Mouse (Mus musculus): ENCODE results near the gene Milr1. TPM values are rescaled to one million over a fixed set of nuclear protein-coding genes. Genes with fewer than 3 reads are reported as not detected.
"Not testable (repeated sequence)": the region's sequence is repeated elsewhere in the genome, so short reads cannot be mapped to it uniquely, and the experiment has no call there.

The Milr1 gene
- total RNA-seq, 2 experiments from 2014 or later = 10.5 to 13.4 TPM

DNA sequence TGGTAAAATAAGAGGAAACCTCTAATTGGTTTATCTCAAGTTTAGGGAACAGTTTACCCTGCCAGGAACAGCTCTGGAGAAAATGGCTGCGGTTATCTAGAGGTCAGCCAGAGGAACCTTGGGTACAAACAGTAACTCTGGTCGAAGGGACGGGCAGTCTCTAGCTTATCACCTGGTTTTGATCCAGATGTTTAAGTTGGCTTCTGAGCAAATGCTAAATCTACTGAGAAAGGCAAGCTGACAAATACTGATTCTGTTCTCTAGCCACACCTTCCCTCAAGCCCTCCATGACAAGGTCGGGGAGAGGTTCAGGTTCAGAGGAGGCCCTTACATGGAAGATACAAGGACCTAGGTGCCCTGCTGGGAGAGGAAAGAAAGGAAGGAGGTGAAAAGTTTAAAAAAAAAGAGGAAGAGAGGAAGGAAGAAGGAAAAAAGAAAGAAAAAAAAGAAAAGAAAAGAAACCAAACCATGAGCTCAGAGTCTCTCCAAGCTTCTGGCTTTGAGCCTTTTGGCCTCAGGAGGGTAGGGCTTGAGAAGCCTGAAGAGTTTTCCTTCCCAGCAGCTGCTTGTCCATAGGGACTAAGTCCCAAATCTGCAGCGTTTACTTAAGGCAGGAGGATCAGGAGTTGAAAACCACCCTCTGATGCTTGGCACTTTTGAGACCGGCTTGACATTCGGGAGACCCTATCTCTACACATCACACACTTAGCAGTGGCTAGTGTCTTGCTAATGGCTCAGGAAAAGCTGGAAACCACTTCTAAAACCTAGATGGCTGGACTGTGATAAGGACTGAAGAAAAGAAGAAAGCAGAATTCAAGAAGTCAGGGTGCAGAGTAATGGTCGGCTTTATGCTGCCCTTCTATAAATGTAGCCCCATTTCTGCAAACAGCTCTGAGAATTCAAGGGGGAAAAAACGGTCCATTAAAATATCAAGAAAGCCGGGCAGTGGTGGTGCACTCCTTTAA is 22.3 kb upstream of the Milr1 start:
- peak; percentile 39; the same call in 1 of the 2 replicates for ATAC-seq (replicated peaks; ENCODE audit: low FRiP score, poor library complexity, severe bottlenecking)

DNA sequence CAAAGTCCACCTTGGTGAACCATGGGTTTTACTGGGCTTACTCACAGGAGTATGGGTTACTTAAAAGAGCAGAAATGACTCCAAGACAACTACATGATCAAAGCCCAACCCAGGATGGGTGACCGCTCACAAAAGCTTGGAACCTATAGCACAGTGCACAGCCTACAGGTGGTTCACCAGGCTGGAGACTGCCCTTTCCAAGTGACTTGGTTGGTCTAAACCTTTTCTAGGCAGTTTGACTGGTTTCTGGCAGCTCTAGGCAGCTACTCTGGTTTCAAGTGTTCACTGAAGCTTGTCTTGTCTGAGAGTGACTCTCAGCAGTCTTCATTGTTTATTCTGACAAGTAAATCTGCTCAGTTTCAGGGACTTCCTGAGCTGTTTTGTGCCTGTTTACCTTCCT is 21.4 kb upstream of the Milr1 start:
- no peak for ATAC-seq (replicated peaks; ENCODE audit: low FRiP score, poor library complexity, severe bottlenecking)

DNA sequence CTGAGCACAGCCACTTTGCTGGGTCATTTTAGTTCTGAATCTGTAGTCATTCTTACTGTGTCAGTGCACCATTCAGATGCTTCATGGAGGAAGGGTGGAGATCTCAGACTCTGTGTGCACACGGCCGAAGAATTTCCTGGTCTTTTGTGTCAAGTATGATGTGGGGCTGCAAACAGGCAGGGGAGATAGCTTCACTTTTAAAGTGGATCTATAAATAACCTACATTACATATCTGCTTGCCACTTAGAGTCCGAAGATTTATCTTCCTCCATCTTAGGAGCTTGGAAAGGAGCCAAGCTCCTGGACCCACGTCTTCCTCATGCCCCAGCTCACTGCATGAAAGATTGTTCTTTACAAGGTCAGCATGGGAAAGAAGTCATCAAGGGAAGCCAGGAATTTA is 20.3 kb upstream of the Milr1 start:
- no peak for ATAC-seq (replicated peaks; ENCODE audit: low FRiP score, poor library complexity, severe bottlenecking)

DNA sequence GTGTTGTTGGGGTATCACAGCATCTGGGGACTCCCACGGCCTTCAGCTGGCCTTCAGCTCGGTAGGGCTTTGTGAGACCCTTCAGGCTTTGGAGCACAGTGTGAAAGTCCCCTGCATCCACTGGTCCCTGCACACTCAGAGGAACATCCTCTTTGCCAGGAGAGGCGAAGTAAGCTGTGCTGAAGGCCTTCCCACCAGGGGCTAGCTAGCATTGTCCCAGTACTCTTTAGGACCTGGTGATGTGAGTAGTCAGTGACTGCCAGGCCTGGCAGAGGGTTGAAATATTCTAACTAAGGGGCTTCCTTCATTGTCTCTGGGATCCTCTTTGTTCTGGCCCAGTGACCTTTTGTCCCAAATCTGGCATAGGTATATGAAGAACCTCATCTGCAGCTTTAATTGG is 14.4 kb upstream of the Milr1 start:
- no peak for ATAC-seq (replicated peaks; ENCODE audit: low FRiP score, poor library complexity, severe bottlenecking)

DNA sequence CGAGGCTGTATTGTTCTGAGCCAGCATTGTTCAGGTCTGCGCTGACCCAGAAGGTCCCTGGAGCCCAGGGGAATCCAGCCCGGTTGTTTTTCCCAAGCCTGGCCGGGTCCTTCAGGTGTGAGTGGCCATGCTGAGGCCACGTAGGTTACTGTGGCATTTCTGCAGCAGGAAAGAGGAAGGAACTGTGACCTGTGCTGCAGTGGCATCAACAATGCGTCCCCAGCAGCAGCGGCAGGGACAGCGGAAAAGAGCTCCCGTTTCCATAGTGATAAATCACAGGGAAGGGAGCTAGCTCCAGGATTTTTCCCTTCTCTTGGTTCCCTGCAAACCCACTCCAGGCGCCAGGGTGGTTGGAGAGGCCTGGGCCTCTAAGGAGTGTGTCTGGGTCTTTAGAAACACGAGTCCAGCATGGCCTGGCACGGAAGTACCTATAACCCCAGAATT is 13.8 kb upstream of the Milr1 start:
- ATAC-seq (replicated peaks; ENCODE audit: low FRiP score, poor library complexity, severe bottlenecking) = no peak

DNA sequence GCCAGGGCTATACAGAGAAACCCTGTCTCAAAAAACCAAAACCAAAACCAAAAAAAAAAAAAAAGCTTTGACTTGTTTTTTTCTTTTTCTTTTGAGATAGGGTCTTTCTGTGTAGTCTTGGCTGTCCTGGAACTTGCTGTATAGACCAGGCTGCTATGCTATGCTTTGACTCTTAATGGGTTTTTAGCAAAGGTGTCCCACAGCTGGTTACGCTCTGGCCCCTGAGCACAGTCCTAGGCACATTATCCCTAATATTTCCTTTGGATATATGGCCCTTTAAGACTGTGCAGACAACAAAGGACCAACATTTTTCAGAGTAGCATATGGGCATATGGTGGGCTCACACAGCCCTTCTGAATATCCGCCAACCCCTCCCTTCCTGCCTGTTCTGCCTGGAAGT is 11.9 kb upstream of the Milr1 start:
- no peak for ATAC-seq (replicated peaks; ENCODE audit: low FRiP score, poor library complexity, severe bottlenecking)

DNA sequence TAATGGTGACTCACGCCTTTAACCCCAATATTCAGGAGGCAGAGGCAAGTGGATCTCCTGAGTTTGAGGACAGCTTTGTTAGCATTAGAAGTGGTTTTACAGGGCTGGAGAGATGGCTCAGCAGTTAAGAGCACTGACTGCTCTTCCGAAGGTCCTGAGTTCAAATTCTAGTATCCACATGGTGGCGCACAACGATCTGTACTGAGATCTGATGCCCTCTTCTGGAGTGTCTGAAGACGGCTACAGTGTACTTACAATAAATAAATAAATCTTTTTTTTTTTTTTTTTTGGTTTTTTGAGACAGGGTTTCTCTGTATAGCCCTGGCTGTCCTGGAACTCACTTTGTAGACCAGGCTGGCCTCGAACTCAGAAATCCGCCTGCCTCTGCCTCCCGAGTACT is 10.3 kb upstream of the Milr1 start:
- not testable (repeated sequence) for ATAC-seq (replicated peaks; ENCODE audit: low FRiP score, poor library complexity, severe bottlenecking)

DNA sequence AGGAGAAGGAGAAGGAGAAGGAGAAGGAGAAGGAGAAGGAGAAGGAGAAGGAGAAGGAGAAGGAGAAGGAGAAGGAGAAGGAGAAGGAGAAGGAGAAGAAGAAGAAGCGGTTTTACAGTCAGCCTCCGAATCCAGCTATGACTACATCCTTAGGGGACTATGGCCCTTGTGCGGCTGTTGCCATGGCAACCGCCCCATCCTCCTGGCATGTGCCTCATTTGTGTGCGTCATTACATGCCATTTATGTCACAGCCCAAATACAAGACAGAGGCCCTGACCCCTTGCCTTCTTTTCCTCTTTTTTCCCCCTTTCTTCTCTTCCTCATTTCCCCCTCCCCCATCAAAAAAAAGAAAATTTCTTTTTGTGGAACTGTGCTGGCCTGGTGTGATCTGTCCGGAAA is 9.8 kb upstream of the Milr1 start:
- no peak for ATAC-seq (replicated peaks; ENCODE audit: low FRiP score, poor library complexity, severe bottlenecking)

DNA sequence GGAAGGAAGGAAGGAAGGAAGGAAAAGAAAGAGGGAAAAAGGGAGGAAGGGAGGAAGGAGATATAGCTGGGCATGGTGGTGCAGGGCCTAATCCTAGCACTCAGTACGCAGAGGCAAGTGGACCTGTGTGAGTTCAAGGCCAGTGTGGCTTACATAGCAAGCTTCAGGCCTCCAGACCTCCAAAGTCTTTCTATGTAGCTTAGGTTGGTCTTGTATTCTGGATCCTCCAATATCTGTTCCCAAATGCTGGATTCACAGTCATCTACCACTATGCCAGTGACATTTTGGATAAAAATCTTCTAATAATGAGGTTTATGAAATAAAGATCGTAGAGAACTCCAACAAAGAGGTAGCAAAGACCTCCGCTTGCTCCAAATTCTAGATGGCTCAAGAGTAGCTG is 9.2 kb upstream of the Milr1 start:
- ATAC-seq (replicated peaks; ENCODE audit: low FRiP score, poor library complexity, severe bottlenecking) = no peak

DNA sequence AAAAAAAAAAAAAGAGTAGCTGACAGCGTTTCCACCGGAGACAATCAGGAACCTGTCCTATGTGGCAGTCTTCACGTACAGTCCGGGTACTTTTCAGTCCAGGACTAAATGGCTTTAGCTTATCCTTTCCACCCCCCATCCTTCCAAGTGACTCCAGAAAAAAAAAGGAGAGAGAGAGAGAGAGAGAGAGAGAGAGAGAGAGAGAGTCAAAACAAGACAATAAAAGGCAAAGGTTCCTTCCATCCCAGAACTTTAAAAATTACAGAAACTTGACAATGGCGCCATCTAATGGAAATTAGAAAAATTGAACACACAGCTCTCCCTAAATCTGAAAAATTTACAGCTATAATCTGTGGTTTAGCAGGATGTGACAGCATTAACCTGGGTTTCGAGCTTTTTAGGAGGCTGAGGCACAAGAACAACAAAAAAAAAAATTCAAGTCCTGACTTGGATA is 8.6 kb upstream of the Milr1 start:
- ATAC-seq (replicated peaks; ENCODE audit: low FRiP score, poor library complexity, severe bottlenecking) = no peak

DNA sequence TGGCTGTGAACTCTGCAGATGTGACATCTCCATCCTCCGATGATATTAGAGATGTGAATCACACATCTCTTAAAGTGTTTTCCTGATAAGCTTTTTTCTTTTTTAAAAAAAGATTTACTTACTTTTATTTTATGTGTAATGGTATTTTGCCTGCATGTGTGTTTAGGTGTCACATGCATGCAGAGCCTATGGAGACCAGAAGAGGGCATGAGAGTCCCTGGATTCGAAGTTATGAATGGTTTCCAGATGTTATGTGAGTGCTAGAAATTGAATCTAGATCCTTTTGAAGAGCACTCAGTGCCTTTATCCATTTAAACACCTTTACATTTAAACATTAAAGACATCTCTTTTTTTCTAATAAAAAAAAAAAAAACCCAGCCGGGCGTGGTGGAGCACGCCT is 6.1 kb upstream of the Milr1 start:
- ATAC-seq (replicated peaks; ENCODE audit: low FRiP score, poor library complexity, severe bottlenecking) = no peak

DNA sequence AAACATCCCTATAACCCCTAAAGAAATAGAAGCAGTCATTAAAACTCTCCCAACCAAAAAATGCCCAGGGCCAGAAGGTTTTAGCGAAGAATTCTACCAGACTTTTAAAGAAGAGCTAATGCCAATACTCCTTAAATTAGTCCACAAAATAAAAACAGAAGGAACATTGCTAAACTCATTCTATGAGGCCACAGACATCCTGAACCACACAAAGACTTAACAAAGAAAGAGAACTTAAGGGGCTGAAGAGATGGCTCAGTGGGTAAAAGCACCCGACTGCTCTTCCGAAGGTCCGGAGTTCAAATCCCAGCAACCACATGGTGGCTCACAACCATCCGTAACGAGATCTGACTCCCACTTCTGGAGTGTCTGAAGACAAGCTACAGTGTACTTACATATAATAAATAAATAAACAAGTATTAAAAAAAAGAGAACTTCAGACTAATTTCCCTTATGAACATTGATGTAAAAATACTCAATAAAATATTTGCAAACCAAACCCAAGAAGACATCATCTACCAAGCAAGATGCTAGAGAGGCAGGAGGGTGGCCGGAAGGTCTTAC is 1.4 kb upstream of the Milr1 start:
- not testable (repeated sequence) for ATAC-seq (replicated peaks; ENCODE audit: low FRiP score, poor library complexity, severe bottlenecking)

DNA sequence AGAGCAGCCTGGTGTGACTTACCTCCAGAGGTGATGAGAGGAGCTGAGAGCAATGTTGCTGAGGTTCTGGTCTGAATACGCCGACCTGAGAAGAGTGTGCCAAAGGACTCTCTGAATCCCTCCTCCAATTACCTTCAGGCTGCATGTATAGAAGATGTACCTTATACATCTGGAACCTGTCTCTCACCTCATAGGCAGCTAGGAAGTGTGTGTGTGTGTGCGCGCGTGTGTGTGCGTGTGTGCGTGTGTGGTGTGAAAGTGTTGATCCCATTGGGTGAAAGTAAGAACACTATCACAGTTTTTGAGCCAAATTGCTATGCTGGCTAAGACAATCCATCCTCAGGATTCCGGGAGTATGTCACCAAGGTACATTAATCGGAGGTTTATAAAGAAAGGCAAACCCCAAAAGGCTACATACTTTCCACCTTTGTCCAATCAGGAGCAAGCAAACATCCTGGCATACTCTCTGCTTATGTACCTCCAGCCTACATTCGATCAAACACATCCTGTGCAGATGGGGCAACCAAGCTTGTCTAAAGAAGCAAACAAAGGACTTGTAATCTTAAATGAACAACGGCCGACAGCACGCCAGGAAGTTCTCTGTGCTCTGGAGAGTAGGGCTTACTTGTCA is 790 bp upstream of the Milr1 start, which contains the start of gene Pecam1:
Gene Pecam1 (minus strand): TSS at position 508 of the 631 bp plus-strand sequence.
- ATAC-seq (replicated peaks; ENCODE audit: low FRiP score, poor library complexity, severe bottlenecking) = no peak

DNA sequence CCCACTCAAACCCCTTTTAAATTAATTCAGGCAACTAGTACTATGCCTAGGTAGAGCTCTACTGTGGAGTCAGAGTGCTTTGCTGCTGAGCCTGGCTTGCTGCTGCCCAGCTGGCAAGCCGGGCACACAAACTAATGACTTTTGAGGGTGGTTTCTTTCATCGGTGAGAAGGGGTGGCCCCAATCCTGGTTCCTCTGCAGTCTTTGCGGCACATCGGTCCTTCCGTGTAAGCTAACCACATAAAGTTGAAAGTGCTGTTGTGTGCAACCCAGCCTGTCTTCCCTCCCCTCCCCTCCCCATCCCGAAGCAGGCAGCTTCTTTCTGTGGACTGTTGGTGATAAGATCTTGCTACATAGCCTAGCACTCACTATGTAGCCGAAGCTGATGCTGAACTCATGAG is 1.1 kb downstream of the Milr1 start:
- ATAC-seq (replicated peaks; ENCODE audit: low FRiP score, poor library complexity, severe bottlenecking) = no peak

DNA sequence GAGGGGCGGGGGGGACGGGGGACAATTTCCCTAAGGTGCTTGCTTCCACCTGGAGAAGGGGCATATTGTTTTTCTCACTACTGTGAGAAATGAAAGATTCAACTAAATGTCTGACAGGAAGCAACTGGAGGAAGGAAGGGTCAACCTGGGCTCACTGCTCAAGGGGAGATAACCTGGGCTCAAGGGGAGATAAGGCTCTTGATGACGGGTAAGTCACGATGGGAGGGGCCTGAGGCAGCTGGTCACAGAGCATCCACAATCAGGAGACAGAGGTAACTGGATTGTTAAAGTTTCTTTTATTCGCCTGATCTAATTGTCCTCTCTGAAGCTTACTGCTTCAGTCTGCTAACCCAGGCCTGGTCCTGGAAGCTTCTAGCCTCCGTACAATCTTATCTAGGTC is 2.3 kb downstream of the Milr1 start:
- ATAC-seq (replicated peaks; ENCODE audit: low FRiP score, poor library complexity, severe bottlenecking) = no peak

DNA sequence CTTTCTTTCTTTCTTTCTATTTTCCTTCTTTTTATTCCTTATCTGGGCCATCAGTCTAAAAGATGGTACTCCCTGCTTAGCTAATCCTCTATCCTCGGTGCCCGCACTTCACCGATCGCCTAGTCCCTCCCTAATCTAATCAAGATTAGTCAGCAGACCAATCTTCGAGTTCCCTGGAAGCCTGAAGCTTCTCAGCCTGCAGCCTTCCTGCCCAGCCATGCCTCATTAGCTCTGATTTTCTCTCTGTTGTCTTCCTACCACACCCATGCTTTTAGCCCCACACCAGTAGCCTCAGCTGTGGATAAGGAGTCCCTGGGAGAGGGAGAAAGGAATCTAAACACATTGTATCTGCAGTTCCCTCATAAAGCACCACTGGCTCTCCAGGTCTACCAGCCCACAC is 4.6 kb downstream of the Milr1 start:
- no peak for ATAC-seq (replicated peaks; ENCODE audit: low FRiP score, poor library complexity, severe bottlenecking)

DNA sequence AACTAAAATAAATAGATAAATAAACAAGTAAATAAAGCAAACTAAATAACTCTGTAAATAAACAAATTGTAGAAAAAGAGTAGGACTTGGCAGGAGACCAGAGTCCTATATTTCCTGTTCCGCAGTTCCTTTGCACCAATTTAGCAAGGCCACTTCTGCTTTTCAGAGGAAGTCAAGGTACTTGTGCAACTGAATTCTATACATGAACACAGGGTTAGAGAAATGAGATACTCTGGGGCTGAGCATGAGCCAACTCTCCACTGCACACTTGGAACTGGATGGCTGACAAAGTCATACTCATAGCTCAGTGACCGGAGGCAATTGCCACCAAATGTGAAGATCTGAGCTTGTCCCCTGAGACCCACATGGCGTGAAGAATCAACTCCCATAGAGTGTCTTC is 8.0 kb downstream of the Milr1 start:
- no peak for ATAC-seq (replicated peaks; ENCODE audit: low FRiP score, poor library complexity, severe bottlenecking)

DNA sequence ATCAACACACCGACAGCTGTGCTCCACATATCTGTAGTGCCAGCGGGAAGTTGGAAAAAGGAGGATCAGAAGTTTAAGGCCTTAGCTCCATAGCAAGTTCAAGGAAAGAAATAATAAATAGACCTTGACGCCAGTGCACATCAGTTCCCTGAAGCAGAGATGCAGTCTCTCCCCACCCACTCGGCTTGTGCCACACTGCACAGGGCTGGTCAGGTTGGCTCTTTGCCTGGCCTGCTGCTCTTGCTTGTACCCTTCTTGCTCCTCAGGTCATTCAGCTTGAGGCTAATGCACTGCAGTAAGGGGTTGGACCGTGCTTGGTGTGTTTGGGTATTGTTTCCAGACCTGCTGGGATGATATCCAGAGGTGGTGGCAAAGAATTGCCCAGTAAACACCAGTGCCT is 9.5 kb downstream of the Milr1 start:
- ATAC-seq (replicated peaks; ENCODE audit: low FRiP score, poor library complexity, severe bottlenecking) = no peak

DNA sequence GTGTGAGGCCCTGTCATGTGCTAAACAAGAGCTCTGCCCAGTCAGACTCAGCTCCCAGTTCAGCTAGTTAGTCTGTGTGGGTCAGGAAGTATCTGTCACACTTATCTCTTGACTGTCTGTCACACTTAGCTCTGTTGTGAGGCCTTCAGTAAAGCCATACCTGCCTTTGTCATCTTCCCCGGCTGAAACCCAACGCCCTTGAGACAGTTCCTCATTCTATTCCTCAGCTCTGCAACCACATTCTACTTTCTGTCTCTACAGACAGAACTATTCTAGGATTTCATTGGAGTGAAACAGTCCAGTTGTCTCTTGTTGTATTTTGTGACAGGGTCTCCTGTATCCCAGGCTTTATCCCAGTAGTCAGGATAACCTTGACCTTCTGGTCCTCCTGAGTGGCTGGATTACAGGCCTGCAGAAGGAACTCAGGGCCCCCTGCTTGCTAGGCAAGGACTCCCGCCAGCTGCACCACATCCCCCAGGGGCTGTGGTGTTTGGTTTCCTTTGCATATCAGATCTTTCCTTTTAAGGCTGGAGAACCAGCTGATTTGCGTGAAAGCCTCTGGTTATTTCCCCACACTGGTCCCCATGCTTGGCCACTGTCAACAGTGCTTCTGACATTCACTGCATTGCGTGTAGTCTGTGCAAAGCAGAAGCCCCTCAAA is 11.2 kb downstream of the Milr1 start:
- ATAC-seq (replicated peaks; ENCODE audit: low FRiP score, poor library complexity, severe bottlenecking) = no peak

DNA sequence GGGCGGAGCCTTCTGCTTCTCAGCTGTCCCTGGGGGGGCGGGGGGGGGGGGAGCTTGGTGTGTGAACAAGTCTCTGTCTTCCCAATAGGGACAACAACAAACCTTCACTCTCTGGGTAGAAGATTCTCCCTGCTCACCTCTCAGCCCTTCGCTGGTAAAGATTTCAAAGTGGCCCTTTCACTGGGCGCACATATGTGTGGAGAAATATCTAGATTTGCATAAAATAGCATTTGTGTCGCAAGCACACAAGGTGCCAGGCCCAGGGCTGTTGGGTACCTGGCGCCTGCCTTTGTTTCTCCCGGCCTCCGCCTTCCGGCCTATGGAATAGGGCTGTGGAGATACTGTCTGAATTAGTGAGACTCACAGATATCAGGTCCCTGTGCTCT is 11.8 kb downstream of the Milr1 start:
- no peak for ATAC-seq (replicated peaks; ENCODE audit: low FRiP score, poor library complexity, severe bottlenecking)

Measured in erythroid progenitor cell, adult 5-6 weeks (primary cell).